In the genomic region with DNA sequence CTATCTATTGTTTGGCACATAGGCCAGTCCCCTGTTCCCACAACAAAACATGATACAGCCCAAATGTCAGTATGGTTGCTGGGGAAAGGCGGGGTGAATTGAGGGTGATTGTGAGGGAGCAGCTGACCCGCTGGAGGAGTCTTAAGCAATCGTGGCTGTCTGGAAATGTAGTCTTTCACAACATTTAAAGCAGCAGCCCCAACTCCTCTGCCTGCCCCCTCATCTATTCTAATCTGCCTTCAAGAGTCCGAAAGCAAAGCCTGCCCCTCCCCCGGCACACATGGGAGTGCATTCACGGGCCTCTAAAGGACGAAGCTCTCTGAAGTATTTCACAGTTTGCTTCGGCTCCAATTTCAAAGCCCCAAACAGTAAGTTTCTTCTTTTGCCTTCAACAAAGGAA, we compare ENCODE assay signal across 16 mouse cellular contexts.
DNase-seq lines count a peak whose midpoint lies in the region; ATAC-seq lines count a peak whose summit lies in the region.
"Had no signal": no experiment of that assay in that cellular context is flagged by ENCODE, and none has a peak within 500 bp of the region (broad histone marks: within the 10 kb centered on the region; RNA-seq: fewer than 3 reads in every experiment).

No protein-coding gene starts in this region.

- no peak overlapping the region for H3K9ac ChIP-seq in embryonic facial prominence, embryonic 14.5 days (ENCODE audit: low read depth, low read length)
- H3K9ac ChIP-seq: embryonic facial prominence, embryonic 13.5 days; forebrain, postnatal 0 days; limb, embryonic 12.5 days had no signal

- 0 out of 2 replicates have a peak, but pooled peaks cover 3% of the 10 kb centered on the region for H3K9me3 ChIP-seq in embryonic facial prominence, embryonic 14.5 days (ENCODE audit: control insufficient read depth, low read length)
- H3K9me3 ChIP-seq: G1E; limb, embryonic 12.5 days had no signal

- H3K27ac ChIP-seq in embryonic facial prominence, embryonic 14.5 days (replicated peaks; ENCODE audit: low read depth, low read length), result no peak overlapping the region
- H3K27ac ChIP-seq: embryonic facial prominence, embryonic 13.5 days; midbrain, embryonic 10.5 days had no signal

- ATAC-seq in embryonic facial prominence, embryonic 14.5 days (ENCODE audit: low read depth), result no peak
- ATAC-seq: forebrain, postnatal 0 days; intestine, embryonic 16.5 days had no signal

- H3K4me3 ChIP-seq in embryonic facial prominence, embryonic 14.5 days (ENCODE audit: low read depth, low read length), result no peak overlapping the region
- H3K4me3 ChIP-seq: embryonic facial prominence, embryonic 13.5 days; heart, adult 2 months; limb, embryonic 12.5 days; midbrain, embryonic 10.5 days had no signal

- H3K4me2 ChIP-seq in embryonic facial prominence, embryonic 14.5 days (ENCODE audit: low read depth, low read length), result no peak overlapping the region
- H3K4me2 ChIP-seq: embryonic facial prominence, embryonic 13.5 days; limb, embryonic 12.5 days had no signal

- peak; percentile 31 for DNase-seq in adrenal gland, postnatal 14 days
- no peak for DNase-seq in adrenal gland, adult 18-20 months (ENCODE audit: low spot score in 2 of 2)
- peak; percentile 75 for DNase-seq in 416B (ENCODE audit: low read depth)
- peak; percentile 57 for DNase-seq in embryonic facial prominence, embryonic 14.5 days (ENCODE audit: low spot score)
- peak; percentile 69 for DNase-seq in lung, postnatal 14 days
- no peak for DNase-seq in urinary bladder, postnatal 25 days (ENCODE audit: low spot score)
- no peak for DNase-seq in right cerebral cortex, postnatal 25 days
- DNase-seq in kidney, postnatal 36 days, result no peak
- DNase-seq: forebrain, postnatal 0 days; thymus, adult 2 months had no signal

- no peaks in the 10 kb centered on the region for H3K27me3 ChIP-seq in embryonic facial prominence, embryonic 14.5 days (replicated peaks; ENCODE audit: control insufficient read depth, insufficient read depth, low read length)
- H3K27me3 ChIP-seq: embryonic facial prominence, embryonic 13.5 days; limb, embryonic 12.5 days had no signal

- H3K36me3 ChIP-seq in embryonic facial prominence, embryonic 14.5 days (ENCODE audit: control insufficient read depth, insufficient read depth, low read length), result peaks cover 7% of the 10 kb centered on the region
- H3K36me3 ChIP-seq: limb, embryonic 12.5 days; midbrain, embryonic 10.5 days had no signal

- peaks cover 11% of the 10 kb centered on the region for H3K4me1 ChIP-seq in embryonic facial prominence, embryonic 14.5 days (ENCODE audit: control insufficient read depth, insufficient read depth, low read length)

- WGBS in embryonic facial prominence, embryonic 14.5 days, result 35% methylated on average over 8 of the region's 8 CpGs

Comparison
In these comparisons a context has a peak if more than half of its experiments do, and no peak if none do; other contexts are left out.
1. DNase-seq: peak in adrenal gland, postnatal 14 days (single experiment), 416B (single experiment), embryonic facial prominence, embryonic 14.5 days (single experiment) and lung, postnatal 14 days (single experiment); none in adrenal gland, adult 18-20 months (0 of 2), urinary bladder, postnatal 25 days (single experiment), right cerebral cortex, postnatal 25 days (single experiment) and kidney, postnatal 36 days (0 of 2).